Mouse (Mus musculus): ENCODE data around the gene Col11a2. TPM values are rescaled to one million over a fixed set of nuclear protein-coding genes. Genes with fewer than 3 reads are reported as not detected.

Col11a2 gene
- polyA plus RNA-seq, 1 experiment, result 0.39 TPM

- H3K4me1 ChIP-seq (ENCODE audit: control insufficient read depth, insufficient read depth, low read length), result no peaks in the 10 kb centered on the region
- H3K27ac ChIP-seq (ENCODE audit: insufficient read depth, low read depth, low read length), result no peak overlapping the region
- H3K36me3 ChIP-seq (ENCODE audit: control insufficient read depth, insufficient read depth, low read length), result no peaks in the 10 kb centered on the region
- no peaks in the 10 kb centered on the region for H3K27me3 ChIP-seq (replicated peaks; ENCODE audit: control insufficient read depth, insufficient read depth, low read length)
- 88% methylated on average over 11 of the region's 11 CpGs for WGBS
- DNase-seq, result no peak
- TF ChIP-seq POLR2A (IDR thresholded peaks at IDR 0.05; ENCODE audit: low read depth, low read length), result no peak
- no peak for TF ChIP-seq CTCF (conservative IDR thresholded peaks at IDR 0.05; ENCODE audit: insufficient read depth, insufficient read length, low read depth, low read length)
- no peak overlapping the region for H3K4me3 ChIP-seq (ENCODE audit: insufficient read depth, low read depth, low read length)
Measured at GRCm38 (mm10) chr17:34088124-34088523, 48.9 kb downstream of the Col11a2 start.

- WGBS, result 55% methylated on average over 7 of the region's 7 CpGs
- H3K4me3 ChIP-seq (ENCODE audit: insufficient read depth, low read depth, low read length), result no peak overlapping the region
Measured at GRCm38 (mm10) chr17:34090923-34091322, 51.7 kb downstream of the Col11a2 start.

GRCm38 (mm10) chr17:34092197-34092875, 53.1 kb downstream of the Col11a2 start, which contains the start of gene H2-Oa:
Gene H2-Oa (plus strand): TSS chr17:34092340.
- TF ChIP-seq POLR2A (IDR thresholded peaks at IDR 0.05; ENCODE audit: low read depth, low read length) (no peak), CTCF (conservative IDR thresholded peaks at IDR 0.05; ENCODE audit: insufficient read depth, insufficient read length, low read depth, low read length) (no peak)
- Histone ChIP-seq H3K4me1 (ENCODE audit: control insufficient read depth, insufficient read depth, low read length) (no peaks in the 10 kb centered on the region), H3K27ac (ENCODE audit: insufficient read depth, low read depth, low read length) (no peak within 1 kb of the TSS), H3K4me3 (ENCODE audit: insufficient read depth, low read depth, low read length) (no peak within 1 kb of the TSS), H3K27me3 (replicated peaks; ENCODE audit: control insufficient read depth, insufficient read depth, low read length) (no peaks in the 10 kb centered on the region), H3K36me3 (ENCODE audit: control insufficient read depth, insufficient read depth, low read length) (no peaks in the 10 kb centered on the region)
- no peak for DNase-seq
- WGBS, result 47% methylated on average over 11 of the region's 11 CpGs

More at GRCm38 (mm10) chr17:34090923-34091322, 51.7 kb downstream of the Col11a2 start:
- Histone ChIP-seq H3K36me3 (ENCODE audit: control insufficient read depth, insufficient read depth, low read length) (no peaks in the 10 kb centered on the region), H3K27ac (ENCODE audit: insufficient read depth, low read depth, low read length) (no peak overlapping the region), H3K4me1 (ENCODE audit: control insufficient read depth, insufficient read depth, low read length) (no peaks in the 10 kb centered on the region), H3K27me3 (replicated peaks; ENCODE audit: control insufficient read depth, insufficient read depth, low read length) (no peaks in the 10 kb centered on the region)
- no peak; the same call in 1 of the 2 replicates for TF ChIP-seq CTCF (conservative IDR thresholded peaks at IDR 0.05; ENCODE audit: insufficient read depth, insufficient read length, low read depth, low read length)
- no peak for TF ChIP-seq POLR2A (IDR thresholded peaks at IDR 0.05; ENCODE audit: low read depth, low read length)
- no peak for DNase-seq

- H3K4me1 ChIP-seq (ENCODE audit: control insufficient read depth, insufficient read depth, low read length), result no peaks in the 10 kb centered on the region
- 44% methylated on average over 7 of the region's 7 CpGs for WGBS
- no peak for DNase-seq
- H3K27ac ChIP-seq (ENCODE audit: insufficient read depth, low read depth, low read length), result no peak overlapping the region
- H3K27me3 ChIP-seq (replicated peaks; ENCODE audit: control insufficient read depth, insufficient read depth, low read length), result no peaks in the 10 kb centered on the region
- H3K4me3 ChIP-seq (ENCODE audit: insufficient read depth, low read depth, low read length), result no peak overlapping the region
- no peaks in the 10 kb centered on the region for H3K36me3 ChIP-seq (ENCODE audit: control insufficient read depth, insufficient read depth, low read length)
- no peak for TF ChIP-seq CTCF (conservative IDR thresholded peaks at IDR 0.05; ENCODE audit: insufficient read depth, insufficient read length, low read depth, low read length)
- no peak for TF ChIP-seq POLR2A (IDR thresholded peaks at IDR 0.05; ENCODE audit: low read depth, low read length)
Measured at GRCm38 (mm10) chr17:34093199-34093874, 54.1 kb downstream of the Col11a2 start.

- Histone ChIP-seq H3K27ac (ENCODE audit: insufficient read depth, low read depth, low read length) (no peak overlapping the region), H3K27me3 (replicated peaks; ENCODE audit: control insufficient read depth, insufficient read depth, low read length) (no peaks in the 10 kb centered on the region), H3K36me3 (ENCODE audit: control insufficient read depth, insufficient read depth, low read length) (no peaks in the 10 kb centered on the region), H3K4me1 (ENCODE audit: control insufficient read depth, insufficient read depth, low read length) (peaks cover 4% of the 10 kb centered on the region; the same call in 1 of the 2 replicates), H3K4me3 (ENCODE audit: insufficient read depth, low read depth, low read length) (no peak overlapping the region)
- WGBS, result 88% methylated on average over 27 of the region's 27 CpGs
- no peak for TF ChIP-seq POLR2A (IDR thresholded peaks at IDR 0.05; ENCODE audit: low read depth, low read length)
- TF ChIP-seq CTCF (conservative IDR thresholded peaks at IDR 0.05; ENCODE audit: insufficient read depth, insufficient read length, low read depth, low read length), result no peak
- DNase-seq, result no peak
Measured at GRCm38 (mm10) chr17:34094283-34095035, 55.2 kb downstream of the Col11a2 start.

GRCm38 (mm10) chr17:34096497-34097010, 57.3 kb downstream of the Col11a2 start:
- Histone ChIP-seq H3K4me3 (ENCODE audit: insufficient read depth, low read depth, low read length) (no peak overlapping the region), H3K36me3 (ENCODE audit: control insufficient read depth, insufficient read depth, low read length) (no peaks in the 10 kb centered on the region), H3K27me3 (replicated peaks; ENCODE audit: control insufficient read depth, insufficient read depth, low read length) (no peaks in the 10 kb centered on the region), H3K27ac (ENCODE audit: insufficient read depth, low read depth, low read length) (no peak overlapping the region), H3K4me1 (ENCODE audit: control insufficient read depth, insufficient read depth, low read length) (peaks cover 8% of the 10 kb centered on the region; the same call in 1 of the 2 replicates)
- DNase-seq, result no peak
- TF ChIP-seq CTCF (conservative IDR thresholded peaks at IDR 0.05; ENCODE audit: insufficient read depth, insufficient read length, low read depth, low read length) (no peak), POLR2A (IDR thresholded peaks at IDR 0.05; ENCODE audit: low read depth, low read length) (no peak)
- whole genome bisulfite sequencing, result 60% methylated on average over 3 of the region's 3 CpGs
